Mouse (Mus musculus): Measurements from ENCODE around the gene Luzp2. TPM values are rescaled to one million over a fixed set of nuclear protein-coding genes. Genes with fewer than 3 reads are reported as not detected.

Gene Luzp2
- polyA plus RNA-seq, 1 experiment: 0.04 TPM

- 88% methylated on average over 2 of the region's 2 CpGs for WGBS
- H3K27me3 ChIP-seq (ENCODE audit: control insufficient read depth, insufficient read depth, low read length): no peaks in the 10 kb centered on the region
These were observed 354.2 kb downstream of the Luzp2 start for GRCm38 (mm10) chr7:55189496-55189895.

GRCm38 (mm10) chr7:55190655-55191054 is 355.4 kb downstream of the Luzp2 start:
- DNase-seq: no peak
- no peak overlapping the region for H3K4me3 ChIP-seq (ENCODE audit: control insufficient read depth, insufficient read depth, low read length)
- no peak for TF ChIP-seq POLR2A (IDR thresholded peaks at IDR 0.05; ENCODE audit: control insufficient read depth, extremely low read depth, insufficient read depth, low read length, poor library complexity)
- TF ChIP-seq CTCF (IDR thresholded peaks at IDR 0.05; ENCODE audit: borderline replicate concordance, control insufficient read depth, extremely low read depth, insufficient read depth, low read length, poor library complexity): no peak
- H3K4me1 ChIP-seq (replicated peaks; ENCODE audit: control insufficient read depth, insufficient read depth, low read length): no peaks in the 10 kb centered on the region
- no peaks in the 10 kb centered on the region for H3K36me3 ChIP-seq (ENCODE audit: control insufficient read depth, insufficient read depth, low read length)
- H3K27me3 ChIP-seq (ENCODE audit: control insufficient read depth, insufficient read depth, low read length): no peaks in the 10 kb centered on the region
- WGBS: 34% methylated on average over 3 of the region's 3 CpGs
- no peak overlapping the region for H3K27ac ChIP-seq (ENCODE audit: control insufficient read depth, insufficient read depth, low read length)

More at GRCm38 (mm10) chr7:55189496-55189895, 354.2 kb downstream of the Luzp2 start:
- Histone ChIP-seq H3K36me3 (ENCODE audit: control insufficient read depth, insufficient read depth, low read length) (no peaks in the 10 kb centered on the region), H3K27ac (ENCODE audit: control insufficient read depth, insufficient read depth, low read length) (no peak overlapping the region), H3K4me1 (replicated peaks; ENCODE audit: control insufficient read depth, insufficient read depth, low read length) (no peaks in the 10 kb centered on the region), H3K4me3 (ENCODE audit: control insufficient read depth, insufficient read depth, low read length) (no peak overlapping the region)
- no peak for DNase-seq
- no peak for TF ChIP-seq CTCF (IDR thresholded peaks at IDR 0.05; ENCODE audit: borderline replicate concordance, control insufficient read depth, extremely low read depth, insufficient read depth, low read length, poor library complexity)
- TF ChIP-seq POLR2A (IDR thresholded peaks at IDR 0.05; ENCODE audit: control insufficient read depth, extremely low read depth, insufficient read depth, low read length, poor library complexity): no peak

GRCm38 (mm10) chr7:55198806-55199205 is 363.5 kb downstream of the Luzp2 start:
- Histone ChIP-seq H3K36me3 (ENCODE audit: control insufficient read depth, insufficient read depth, low read length) (no peaks in the 10 kb centered on the region), H3K4me3 (ENCODE audit: control insufficient read depth, insufficient read depth, low read length) (no peak overlapping the region), H3K27ac (ENCODE audit: control insufficient read depth, insufficient read depth, low read length) (no peak overlapping the region), H3K4me1 (replicated peaks; ENCODE audit: control insufficient read depth, insufficient read depth, low read length) (no peaks in the 10 kb centered on the region), H3K27me3 (ENCODE audit: control insufficient read depth, insufficient read depth, low read length) (no peaks in the 10 kb centered on the region)
- DNase-seq: no peak
- TF ChIP-seq CTCF (IDR thresholded peaks at IDR 0.05; ENCODE audit: borderline replicate concordance, control insufficient read depth, extremely low read depth, insufficient read depth, low read length, poor library complexity) (no peak), POLR2A (IDR thresholded peaks at IDR 0.05; ENCODE audit: control insufficient read depth, extremely low read depth, insufficient read depth, low read length, poor library complexity) (no peak)
- 87% methylated on average over 2 of the region's 2 CpGs for WGBS

- DNase-seq: no peak
- 86% methylated on average over 2 of the region's 2 CpGs for WGBS
- Histone ChIP-seq H3K4me3 (ENCODE audit: control insufficient read depth, insufficient read depth, low read length) (no peak overlapping the region), H3K27ac (ENCODE audit: control insufficient read depth, insufficient read depth, low read length) (no peak overlapping the region), H3K4me1 (replicated peaks; ENCODE audit: control insufficient read depth, insufficient read depth, low read length) (no peaks in the 10 kb centered on the region), H3K36me3 (ENCODE audit: control insufficient read depth, insufficient read depth, low read length) (no peaks in the 10 kb centered on the region), H3K27me3 (ENCODE audit: control insufficient read depth, insufficient read depth, low read length) (no peaks in the 10 kb centered on the region)
- TF ChIP-seq CTCF (IDR thresholded peaks at IDR 0.05; ENCODE audit: borderline replicate concordance, control insufficient read depth, extremely low read depth, insufficient read depth, low read length, poor library complexity): no peak
- TF ChIP-seq POLR2A (IDR thresholded peaks at IDR 0.05; ENCODE audit: control insufficient read depth, extremely low read depth, insufficient read depth, low read length, poor library complexity): no peak
These were observed 387.7 kb downstream of the Luzp2 start for GRCm38 (mm10) chr7:55222997-55223396.

GRCm38 (mm10) chr7:55229407-55229806 is 394.1 kb downstream of the Luzp2 start:
- no peaks in the 10 kb centered on the region for H3K27me3 ChIP-seq (ENCODE audit: control insufficient read depth, insufficient read depth, low read length)
- no peak overlapping the region for H3K4me3 ChIP-seq (ENCODE audit: control insufficient read depth, insufficient read depth, low read length)
- DNase-seq: no peak
- H3K36me3 ChIP-seq (ENCODE audit: control insufficient read depth, insufficient read depth, low read length): no peaks in the 10 kb centered on the region
- no peak for TF ChIP-seq POLR2A (IDR thresholded peaks at IDR 0.05; ENCODE audit: control insufficient read depth, extremely low read depth, insufficient read depth, low read length, poor library complexity)
- no peak overlapping the region for H3K27ac ChIP-seq (ENCODE audit: control insufficient read depth, insufficient read depth, low read length)
- no peaks in the 10 kb centered on the region for H3K4me1 ChIP-seq (replicated peaks; ENCODE audit: control insufficient read depth, insufficient read depth, low read length)

All from thymus, adult 2 months (tissue).